Mouse (Mus musculus): ENCODE data around the gene Espn. TPM values are rescaled to one million over a fixed set of nuclear protein-coding genes. Genes with fewer than 3 reads are reported as not detected.

Espn gene
- polyA plus RNA-seq, 1 experiment: 0.56 TPM

GRCm38 (mm10) chr4:152095937-152096910 lies 55.9 kb downstream of the Espn start:
- H3K4me1 ChIP-seq (ENCODE audit: control insufficient read depth, insufficient read depth, low read length): no peaks in the 10 kb centered on the region
- H3K4me3 ChIP-seq (ENCODE audit: insufficient read depth, low read length): no peak overlapping the region
- no peak overlapping the region for H3K27ac ChIP-seq (ENCODE audit: insufficient read depth, low read length)
- TF ChIP-seq CTCF (IDR thresholded peaks at IDR 0.05; ENCODE audit: borderline replicate concordance, insufficient read depth, low read length) (peak; percentile 73), POLR2A (IDR thresholded peaks at IDR 0.05; ENCODE audit: low read depth, low read length) (no peak)

- TF ChIP-seq POLR2A (IDR thresholded peaks at IDR 0.05; ENCODE audit: low read depth, low read length) (no peak), CTCF (IDR thresholded peaks at IDR 0.05; ENCODE audit: borderline replicate concordance, insufficient read depth, low read length) (no peak)
- Histone ChIP-seq H3K4me3 (ENCODE audit: insufficient read depth, low read length) (no peak overlapping the region), H3K27ac (ENCODE audit: insufficient read depth, low read length) (no peak overlapping the region), H3K4me1 (ENCODE audit: control insufficient read depth, insufficient read depth, low read length) (no peaks in the 10 kb centered on the region)
Observed at GRCm38 (mm10) chr4:152094233-152094632, 57.9 kb downstream of the Espn start.

- Histone ChIP-seq H3K27ac (ENCODE audit: insufficient read depth, low read length) (no peak overlapping the region), H3K4me3 (ENCODE audit: insufficient read depth, low read length) (no peak overlapping the region), H3K4me1 (ENCODE audit: control insufficient read depth, insufficient read depth, low read length) (no peaks in the 10 kb centered on the region; the same call in 1 of the 2 replicates)
- TF ChIP-seq CTCF (IDR thresholded peaks at IDR 0.05; ENCODE audit: borderline replicate concordance, insufficient read depth, low read length) (no peak), POLR2A (IDR thresholded peaks at IDR 0.05; ENCODE audit: low read depth, low read length) (no peak)
Observed at GRCm38 (mm10) chr4:152092751-152093293, 59.3 kb downstream of the Espn start.

- H3K27ac ChIP-seq (ENCODE audit: insufficient read depth, low read length): no peak overlapping the region
- H3K4me3 ChIP-seq (ENCODE audit: insufficient read depth, low read length): no peak overlapping the region
- TF ChIP-seq CTCF (IDR thresholded peaks at IDR 0.05; ENCODE audit: borderline replicate concordance, insufficient read depth, low read length): no peak
- no peak for TF ChIP-seq POLR2A (IDR thresholded peaks at IDR 0.05; ENCODE audit: low read depth, low read length)
- no peaks in the 10 kb centered on the region; the same call in 1 of the 2 replicates for H3K4me1 ChIP-seq (ENCODE audit: control insufficient read depth, insufficient read depth, low read length)
Observed at GRCm38 (mm10) chr4:152090191-152090590, 62.0 kb downstream of the Espn start.

DNA sequence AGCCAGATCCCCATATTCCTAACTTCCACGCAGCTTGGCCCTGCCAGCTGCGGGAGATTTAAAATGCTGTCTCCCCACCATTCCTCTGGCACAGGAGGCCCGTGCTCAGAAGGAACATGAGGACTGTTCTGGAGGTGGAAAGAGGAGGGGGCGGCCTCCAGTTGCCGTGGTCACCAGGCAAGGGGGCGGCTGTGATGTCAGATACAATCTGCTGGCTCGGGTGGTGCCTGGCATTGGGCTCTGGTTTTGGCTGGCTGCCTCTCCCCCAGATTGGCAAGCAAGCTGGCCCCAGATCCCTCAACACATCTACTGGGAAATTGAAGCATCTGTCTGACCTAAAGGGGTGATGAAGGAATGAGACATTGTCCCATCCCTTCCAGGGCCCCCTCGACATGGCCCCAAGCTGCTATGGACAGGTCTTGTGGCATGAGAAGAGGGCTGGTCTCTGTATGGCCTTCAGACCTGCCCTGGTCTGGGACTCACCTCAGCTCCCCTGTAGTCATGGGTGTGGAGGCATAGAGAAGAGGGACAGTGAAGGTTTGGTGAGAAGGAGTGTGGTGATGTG lies 63.5 kb downstream of the Espn start:
- no peaks in the 10 kb centered on the region; the same call in none of the 2 replicates for H3K4me1 ChIP-seq (ENCODE audit: control insufficient read depth, insufficient read depth, low read length)
- TF ChIP-seq POLR2A (IDR thresholded peaks at IDR 0.05; ENCODE audit: low read depth, low read length) (no peak), CTCF (IDR thresholded peaks at IDR 0.05; ENCODE audit: borderline replicate concordance, insufficient read depth, low read length) (no peak)
- H3K27ac ChIP-seq (ENCODE audit: insufficient read depth, low read length): no peak overlapping the region
- no peak overlapping the region for H3K4me3 ChIP-seq (ENCODE audit: insufficient read depth, low read length)

DNA sequence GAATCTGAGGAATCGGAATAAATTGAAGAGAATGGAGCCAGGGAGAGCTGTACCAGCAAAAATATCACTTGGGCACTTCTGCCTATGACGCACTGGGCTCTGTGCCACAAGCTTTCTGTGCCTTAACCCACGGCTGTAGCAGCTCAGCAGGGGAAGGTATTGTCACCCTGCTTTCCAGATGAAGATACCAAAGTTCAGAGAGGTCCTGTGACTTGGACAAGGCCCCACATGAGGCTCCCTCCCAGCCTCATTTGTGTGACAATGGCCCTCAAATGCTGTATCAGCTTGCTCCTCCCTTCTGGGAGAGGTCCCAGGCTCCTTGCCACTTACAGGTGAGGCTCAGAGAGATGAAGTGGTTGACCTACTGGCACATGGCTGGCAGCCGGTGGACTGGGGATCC lies 64.0 kb downstream of the Espn start:
- H3K4me3 ChIP-seq (ENCODE audit: insufficient read depth, low read length): no peak overlapping the region
- no peaks in the 10 kb centered on the region; the same call in none of the 2 replicates for H3K4me1 ChIP-seq (ENCODE audit: control insufficient read depth, insufficient read depth, low read length)
- TF ChIP-seq POLR2A (IDR thresholded peaks at IDR 0.05; ENCODE audit: low read depth, low read length) (no peak), CTCF (IDR thresholded peaks at IDR 0.05; ENCODE audit: borderline replicate concordance, insufficient read depth, low read length) (no peak)
- no peak overlapping the region for H3K27ac ChIP-seq (ENCODE audit: insufficient read depth, low read length)

- Histone ChIP-seq H3K4me3 (ENCODE audit: insufficient read depth, low read length) (peak overlapping the region; percentile 76), H3K27ac (ENCODE audit: insufficient read depth, low read length) (no peak overlapping the region), H3K4me1 (ENCODE audit: control insufficient read depth, insufficient read depth, low read length) (no peaks in the 10 kb centered on the region; the same call in none of the 2 replicates)
- TF ChIP-seq CTCF (IDR thresholded peaks at IDR 0.05; ENCODE audit: borderline replicate concordance, insufficient read depth, low read length) (no peak), POLR2A (IDR thresholded peaks at IDR 0.05; ENCODE audit: low read depth, low read length) (no peak)
Observed at GRCm38 (mm10) chr4:152087211-152088081, 64.7 kb downstream of the Espn start.

- Histone ChIP-seq H3K27ac (ENCODE audit: insufficient read depth, low read length) (no peak overlapping the region), H3K4me3 (ENCODE audit: insufficient read depth, low read length) (peak overlapping the region; percentile 76), H3K4me1 (ENCODE audit: control insufficient read depth, insufficient read depth, low read length) (no peaks in the 10 kb centered on the region; the same call in none of the 2 replicates)
- peak; percentile 72 for TF ChIP-seq POLR2A (IDR thresholded peaks at IDR 0.05; ENCODE audit: low read depth, low read length)
- TF ChIP-seq CTCF (IDR thresholded peaks at IDR 0.05; ENCODE audit: borderline replicate concordance, insufficient read depth, low read length): no peak
Observed at GRCm38 (mm10) chr4:152086505-152087210, 65.5 kb downstream of the Espn start.

All from embryonic fibroblast, embryonic 13.5 days (primary cell).